Mouse (Mus musculus) CH12.LX (cell line): ENCODE results near the gene Mxd4. TPM values are rescaled to one million over a fixed set of nuclear protein-coding genes. Genes with fewer than 3 reads are reported as not detected.

Experiments used
- DNase-seq: peaks from one replicate; pipeline ENCODE4 v3.0.0-alpha.2; 2013; ENCODE audit errors: extremely low read depth
- H3K27ac ChIP-seq: 2 replicates; pipeline ENCODE4 v1.5.1; 2012; ENCODE audit warnings: low read depth, mild to moderate bottlenecking, control low read depth, moderate library complexity; ENCODE audit not compliant: insufficient read depth
- H3K27me3 ChIP-seq: replicated peaks from 2 replicates; pipeline ENCODE3; 2012; ENCODE audit warnings: inconsistent platforms
- H3K36me3 ChIP-seq, 2 experiments: replicated peaks in 1 of 2; 2 replicates each; pipeline versions ENCODE3 to v1.6.1; 2012; ENCODE audit warnings: inconsistent platforms in 1 of 2, low read length in 1 of 2, mild to moderate bottlenecking in 1 of 2, mixed read lengths in 1 of 2, moderate library complexity in 1 of 2; ENCODE audit not compliant: control insufficient read depth in 1 of 2, insufficient read depth in 1 of 2
- H3K4me1 ChIP-seq, 2 experiments: 2 replicates each; pipeline ENCODE4 v1.6.1; 2012; ENCODE audit warnings: inconsistent platforms in 1 of 2, moderate library complexity in 1 of 2; ENCODE audit not compliant: insufficient read depth in 2 of 2, control insufficient read depth in 1 of 2
- H3K4me2 ChIP-seq: 2 replicates; pipeline ENCODE4 v1.6.1; 2012; ENCODE audit warnings: low read depth, mild to moderate bottlenecking, control low read depth; ENCODE audit not compliant: poor library complexity, insufficient read depth, severe bottlenecking
- H3K4me3 ChIP-seq, 3 experiments: fragments of 150-350 bp in 1 of 3; sonication (generic) in 1 of 3; replicated peaks in 1 of 3; 2 replicates each; pipeline versions ENCODE3 to v1.5.1; 2011 to 2012; ENCODE audit warnings: low read depth in 2 of 3, low read length in 2 of 3, mild to moderate bottlenecking in 2 of 3, moderate library complexity in 2 of 3, control low read depth in 1 of 3, improper control_type of control experiment in 1 of 3, inconsistent platforms in 1 of 3, mixed read lengths in 1 of 3; ENCODE audit not compliant: poor library complexity in 1 of 3
- H3K79me2 ChIP-seq: replicated peaks from 2 replicates; pipeline ENCODE4 v1.6.1; 2012; ENCODE audit warnings: mild to moderate bottlenecking, moderate library complexity; ENCODE audit not compliant: control insufficient read depth, poor library complexity, insufficient read depth, severe bottlenecking; ENCODE audit errors: extremely low read depth
- H3K9ac ChIP-seq: 2 replicates; pipeline ENCODE4 v1.6.1; 2012; ENCODE audit warnings: low read depth, mild to moderate bottlenecking, control low read depth, moderate library complexity; ENCODE audit not compliant: insufficient read depth
- H3K9me3 ChIP-seq: replicated peaks from 2 replicates; pipeline ENCODE3; 2012; ENCODE audit warnings: low read length, inconsistent platforms, mixed read lengths
- BHLHE40 ChIP-seq: IDR thresholded peaks from 2 replicates; pipeline ENCODE4 v1.6.1; 2011; ENCODE audit warnings: mild to moderate bottlenecking, low read depth, low read length, improper control_type of control experiment
- CHD1 ChIP-seq: IDR thresholded peaks from 2 replicates; pipeline ENCODE4 v1.6.1; 2012; ENCODE audit warnings: low read depth, low read length, improper control_type of control experiment, inconsistent platforms
- CHD2 ChIP-seq: IDR thresholded peaks from 2 replicates; pipeline ENCODE4 v1.6.1; 2011; ENCODE audit warnings: low read length, improper control_type of control experiment
- CTCF ChIP-seq, 2 experiments: IDR thresholded peaks in 1 of 2; conservative IDR thresholded peaks in 1 of 2; 2 replicates each; pipeline ENCODE4 v1.5.1; 2011 to 2012; ENCODE audit warnings: low read depth in 2 of 2, low read length in 2 of 2, improper control_type of control experiment in 1 of 2, inconsistent platforms in 1 of 2, mild to moderate bottlenecking in 1 of 2, moderate library complexity in 1 of 2
- E2F4 ChIP-seq: IDR thresholded peaks from 2 replicates; pipeline ENCODE4 v1.6.1; 2011; ENCODE audit warnings: low read depth, low read length, improper control_type of control experiment; ENCODE audit not compliant: insufficient replicate concordance
- ELF1 ChIP-seq: IDR thresholded peaks from 2 replicates; pipeline ENCODE4 v1.6.1; 2014; ENCODE audit warnings: low read depth, mild to moderate bottlenecking, inconsistent platforms, low read length, improper control_type of control experiment
- EP300 ChIP-seq: IDR thresholded peaks from 2 replicates; pipeline ENCODE4 v1.6.1; 2011; ENCODE audit warnings: low read length, improper control_type of control experiment
- ETS1 ChIP-seq: conservative IDR thresholded peaks from 2 replicates; pipeline ENCODE4 v1.6.1; 2012; ENCODE audit warnings: low read depth, mild to moderate bottlenecking, inconsistent platforms, low read length, improper control_type of control experiment, moderate library complexity
- GABPA ChIP-seq: IDR thresholded peaks from 2 replicates; pipeline ENCODE4 v1.6.1; 2012; ENCODE audit warnings: low read depth, low read length, improper control_type of control experiment, inconsistent platforms; ENCODE audit not compliant: insufficient replicate concordance
- HCFC1 ChIP-seq: IDR thresholded peaks from 2 replicates; pipeline ENCODE4 v1.6.1; 2012; ENCODE audit warnings: low read depth, mild to moderate bottlenecking, inconsistent platforms, low read length, improper control_type of control experiment
- IRF4 ChIP-seq: IDR thresholded peaks from 2 replicates; pipeline ENCODE4 v1.6.1; 2014; ENCODE audit warnings: low read depth, mild to moderate bottlenecking, inconsistent platforms, low read length, improper control_type of control experiment
- JUN ChIP-seq: IDR thresholded peaks from 2 replicates; pipeline ENCODE4 v1.6.1; 2011; ENCODE audit warnings: low read depth, mild to moderate bottlenecking, low read length, improper control_type of control experiment, moderate library complexity; ENCODE audit not compliant: insufficient read depth
- JUND ChIP-seq: conservative IDR thresholded peaks from 2 replicates; pipeline ENCODE4 v1.6.1; 2011; ENCODE audit warnings: low read depth, low read length, improper control_type of control experiment
- KAT2A ChIP-seq: IDR thresholded peaks from 2 replicates; pipeline ENCODE4 v1.6.1; 2012; ENCODE audit warnings: low read length, improper control_type of control experiment, inconsistent platforms; ENCODE audit not compliant: insufficient replicate concordance
- MAFK ChIP-seq: IDR thresholded peaks from 2 replicates; pipeline ENCODE4 v1.6.1; 2011; ENCODE audit warnings: low read length, improper control_type of control experiment; ENCODE audit not compliant: insufficient replicate concordance
- MAX ChIP-seq: IDR thresholded peaks from 2 replicates; pipeline ENCODE4 v1.6.1; 2011; ENCODE audit warnings: low read length, improper control_type of control experiment
- MAZ ChIP-seq: IDR thresholded peaks from 2 replicates; pipeline ENCODE4 v1.6.1; 2012; ENCODE audit warnings: low read depth, mild to moderate bottlenecking, inconsistent platforms, low read length, improper control_type of control experiment, moderate library complexity
- MEF2A ChIP-seq: IDR thresholded peaks from 2 replicates; pipeline ENCODE4 v1.6.1; 2014; ENCODE audit warnings: low read depth, mild to moderate bottlenecking, inconsistent platforms, low read length, improper control_type of control experiment, borderline replicate concordance
- MXI1 ChIP-seq: IDR thresholded peaks from 2 replicates; pipeline ENCODE4 v1.6.1; 2011; ENCODE audit warnings: mild to moderate bottlenecking, low read depth, low read length, improper control_type of control experiment
- MYC ChIP-seq: IDR thresholded peaks from 2 replicates; pipeline ENCODE4 v1.6.1; 2011; ENCODE audit warnings: low read depth, mild to moderate bottlenecking, improper control_type of control experiment, low read length
- NELFE ChIP-seq: IDR thresholded peaks from 2 replicates; pipeline ENCODE4 v1.6.1; 2011; ENCODE audit warnings: low read depth, low read length, improper control_type of control experiment
- NRF1 ChIP-seq: IDR thresholded peaks from 2 replicates; pipeline ENCODE4 v1.6.1; 2014; ENCODE audit warnings: low read depth, mild to moderate bottlenecking, inconsistent platforms, low read length, improper control_type of control experiment, moderate library complexity
- PAX5 ChIP-seq: IDR thresholded peaks from 2 replicates; pipeline ENCODE4 v1.6.1; 2012; ENCODE audit warnings: low read length, inconsistent platforms, mixed read lengths
- POLR2A ChIP-seq: IDR thresholded peaks from 2 replicates; pipeline ENCODE4 v1.6.1; 2011; ENCODE audit warnings: low read depth, mild to moderate bottlenecking, improper control_type of control experiment, low read length
- POLR2AphosphoS2 ChIP-seq: IDR thresholded peaks from 2 replicates; pipeline ENCODE4 v1.6.1; 2011; ENCODE audit warnings: low read depth, low read length, improper control_type of control experiment
- RAD21 ChIP-seq: IDR thresholded peaks from 2 replicates; pipeline ENCODE4 v1.6.1; 2011; ENCODE audit warnings: low read depth, mild to moderate bottlenecking, low read length, improper control_type of control experiment, moderate library complexity
- RCOR1 ChIP-seq: conservative IDR thresholded peaks from 2 replicates; pipeline ENCODE4 v1.6.1; 2012; ENCODE audit warnings: low read depth, mild to moderate bottlenecking, inconsistent platforms, low read length, improper control_type of control experiment
- SIN3A ChIP-seq: IDR thresholded peaks from 2 replicates; pipeline ENCODE4 v1.6.1; 2012; ENCODE audit warnings: low read length, improper control_type of control experiment, inconsistent platforms
- SMC3 ChIP-seq: IDR thresholded peaks from 2 replicates; pipeline ENCODE4 v1.6.1; 2011; ENCODE audit warnings: low read depth, low read length, improper control_type of control experiment
- TBP ChIP-seq: conservative IDR thresholded peaks from 2 replicates; pipeline ENCODE4 v1.6.1; 2011; ENCODE audit warnings: low read depth, low read length, improper control_type of control experiment
- TCF12 ChIP-seq: IDR thresholded peaks from 2 replicates; pipeline ENCODE4 v1.6.1; 2014; ENCODE audit warnings: low read depth, mild to moderate bottlenecking, inconsistent platforms, low read length, improper control_type of control experiment
- UBTF ChIP-seq: IDR thresholded peaks from 2 replicates; pipeline ENCODE4 v1.6.1; 2012; ENCODE audit warnings: low read depth, mild to moderate bottlenecking, inconsistent platforms, low read length, improper control_type of control experiment, moderate library complexity
- USF1 ChIP-seq: IDR thresholded peaks from 2 replicates; pipeline ENCODE4 v1.6.1; 2014; ENCODE audit warnings: low read depth, mild to moderate bottlenecking, inconsistent platforms, low read length, improper control_type of control experiment
- USF2 ChIP-seq: conservative IDR thresholded peaks from 2 replicates; pipeline ENCODE4 v1.6.1; 2011; ENCODE audit warnings: low read depth, low read length, improper control_type of control experiment
- ZC3H11A ChIP-seq: IDR thresholded peaks from 2 replicates; pipeline ENCODE4 v1.6.1; 2012; ENCODE audit warnings: low read depth, mild to moderate bottlenecking, inconsistent platforms, low read length, improper control_type of control experiment
- ZKSCAN1 ChIP-seq: IDR thresholded peaks from 2 replicates; pipeline ENCODE4 v1.6.1; 2012; ENCODE audit warnings: low read depth, inconsistent platforms, low read length, improper control_type of control experiment, borderline replicate concordance
- ZMIZ1 ChIP-seq: IDR thresholded peaks from 2 replicates; pipeline ENCODE4 v1.6.1; 2012; ENCODE audit warnings: low read depth, mild to moderate bottlenecking, inconsistent platforms, low read length, improper control_type of control experiment
- ZNF384 ChIP-seq: IDR thresholded peaks from 2 replicates; pipeline ENCODE4 v1.6.1; 2012; ENCODE audit warnings: low read depth, low read length, improper control_type of control experiment, inconsistent platforms
- dilution Hi-C: fragments of 300-500 bp; cut with MboI; formaldehyde crosslinking; loops from 2 replicates; pipeline ENCODE4 v1.14.3; 2020; ENCODE audit warnings: low sequenced_read_pairs; ENCODE audit not compliant: extremely low pct_unique_long_range_greater_than_20kb, extremely low pct_ligation_motif_present
- in situ Hi-C: fragments of 300-500 bp; cut with MboI; formaldehyde crosslinking; loops from 3 replicates; pipeline ENCODE4 v1.14.3; 2019; ENCODE audit warnings: low sequenced_read_pairs, low pct_ligation_motif_present, low pct_unique_long_range_greater_than_20kb, mixed read lengths
- polyA plus RNA-seq: library from polyadenylated mRNA; unstranded; fragments of >175 nt; gene quantifications from 2 replicates; pipeline ENCODE4 v1.2.1, GENCODE M21; 2012; ENCODE audit warnings: low read depth; ENCODE audit not compliant: insufficient read length
- total RNA-seq, 2 experiments: library from RNA; depleted of rRNA; stranded (reverse); fragments of 300-350 nt in 1 of 2; fragments of >200 nt in 1 of 2; gene quantifications; 2 replicates each; pipeline ENCODE4 v1.2.3; 2012 to 2014

The Mxd4 gene
- total and polyA plus RNA-seq, 3 experiments, result 4.8 to 6.2 (median 6.0) TPM

DNA sequence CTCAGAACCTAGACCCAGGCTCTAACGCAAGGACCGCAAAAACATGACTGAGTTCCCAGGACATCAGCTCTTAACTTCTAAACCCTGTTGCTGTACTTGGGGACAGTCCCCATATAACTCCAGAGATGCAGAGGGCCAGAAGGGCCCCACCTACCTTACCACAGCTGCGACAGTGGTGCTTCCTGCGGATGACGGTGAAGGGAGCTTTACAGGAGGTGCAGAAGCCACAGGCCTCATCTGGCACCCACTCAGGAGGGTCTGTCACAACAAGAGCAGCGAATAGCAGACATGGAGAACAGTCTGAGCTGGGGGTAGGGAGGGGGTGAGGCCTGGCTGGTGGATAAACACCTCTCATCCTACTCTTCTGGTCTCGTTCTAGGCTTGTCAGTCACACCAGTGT is 8.9 kb upstream of the Mxd4 start:
- Histone ChIP-seq H3K9ac (peak overlapping the region; percentile 43), H3K36me3 (no peaks in the 10 kb centered on the region), H3K79me2 (no peaks in the 10 kb centered on the region), H3K4me1 (peaks cover 20 to 50% of the 10 kb centered on the region in 2 experiments), H3K27me3 (no peaks in the 10 kb centered on the region), H3K4me2 (peak overlapping the region; percentile 2; the same call in 1 of the 2 replicates), H3K4me3 (peak overlapping the region in 1 of 3 experiments; percentile 19), H3K27ac (peak overlapping the region; percentile 23), H3K9me3 (no peaks in the 10 kb centered on the region)
- peak; percentile 88 for DNase-seq
- dilution Hi-C loops, result no loop called here
- TF ChIP-seq MAX, result 0 out of 2 replicates have a peak, but pooled peaks have one; percentile 51
- no peak for TF ChIP-seq ZMIZ1
- no peak for TF ChIP-seq E2F4
- TF ChIP-seq SMC3, result no peak
- TF ChIP-seq BHLHE40, result peak; percentile 57
- no peak; the same call in 1 of the 2 replicates for TF ChIP-seq NRF1
- TF ChIP-seq PAX5, result no peak
- TF ChIP-seq GABPA, result no peak
- TF ChIP-seq TBP, result peak; percentile 66; the same call in 1 of the 2 replicates
- TF ChIP-seq ZC3H11A, result no peak
- no peak; the same call in 1 of the 2 replicates for TF ChIP-seq RAD21
- TF ChIP-seq POLR2A, result peak; percentile 41
- no peak for TF ChIP-seq ZKSCAN1
- TF ChIP-seq MAZ, result 0 out of 2 replicates have a peak, but pooled peaks have one; percentile 49
- peak; percentile 68; the same call in 1 of the 2 replicates for TF ChIP-seq RCOR1
- TF ChIP-seq HCFC1, result peak; percentile 32; the same call in 1 of the 2 replicates
- TF ChIP-seq POLR2AphosphoS2, result no peak
- TF ChIP-seq USF1, result no peak
- no peak for TF ChIP-seq CTCF (conservative IDR thresholded peaks at IDR 0.05 in 1 of 2, IDR thresholded peaks at IDR 0.05 in 1 of 2; ENCODE audit: low read depth in 2 of 2, low read length in 2 of 2)
- peak; percentile 78; the same call in 1 of the 2 replicates for TF ChIP-seq TCF12
- TF ChIP-seq CHD2, result no peak
- TF ChIP-seq ELF1, result peak; percentile 52; the same call in 1 of the 2 replicates
- peak; percentile 72 for TF ChIP-seq IRF4
- TF ChIP-seq KAT2A, result 0 out of 2 replicates have a peak, but pooled peaks have one; percentile 27
- TF ChIP-seq ZNF384, result no peak
- TF ChIP-seq MXI1, result peak; percentile 23; the same call in 1 of the 2 replicates
- TF ChIP-seq MAFK, result no peak
- no peak for TF ChIP-seq UBTF
- TF ChIP-seq USF2, result no peak
- TF ChIP-seq JUND, result no peak
- TF ChIP-seq CHD1, result no peak
- TF ChIP-seq NELFE, result peak; percentile 47; the same call in 1 of the 2 replicates
- TF ChIP-seq EP300, result peak; percentile 79
- TF ChIP-seq MEF2A, result no peak
- TF ChIP-seq ETS1, result peak; percentile 73
- TF ChIP-seq JUN, result no peak
- no peak for TF ChIP-seq MYC
- peak; percentile 67; the same call in 1 of the 2 replicates for TF ChIP-seq SIN3A
- in situ Hi-C loops, result no loop called here
